Mouse (Mus musculus) heart, postnatal 0 days (tissue): ENCODE measurements at regions not wholly inside any gene's neighbourhood (a gene's known extent, or its start where the extent isn't known, plus 50 kb on each side); places are given as distances from the start of the nearest gene placed in this dataset.

Experiments
- CTCF ChIP-seq: IDR thresholded peaks from 2 replicates; pipeline ENCODE4 v1.5.1; 2016; ENCODE audit warnings: antibody characterized with exemption, control low read depth, low read depth
- EP300 ChIP-seq: IDR thresholded peaks from 2 replicates; pipeline ENCODE4 v1.6.1; 2016; ENCODE audit warnings: antibody characterized with exemption, low read depth

DNA sequence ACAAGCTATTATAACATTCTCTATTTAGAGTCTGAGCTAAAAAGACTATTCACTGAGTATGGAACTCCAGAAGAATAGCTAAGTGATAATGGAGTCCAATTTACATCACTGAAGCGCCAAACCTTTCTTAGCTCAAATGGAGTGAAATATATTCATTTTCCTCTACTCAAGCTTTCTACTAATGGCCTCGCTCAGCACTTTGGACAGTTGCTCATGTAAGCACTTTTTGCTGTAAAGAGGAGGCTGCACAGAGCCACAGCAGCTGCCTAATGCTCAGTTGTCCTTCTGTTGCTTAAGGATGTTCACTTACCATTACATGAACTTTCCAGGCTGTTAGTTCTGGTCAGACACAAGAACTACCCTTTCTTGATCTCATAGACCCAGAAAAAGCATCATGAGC, 268.7 kb upstream of the Tacr3 start:
- TF ChIP-seq CTCF = no peak
- no peak for TF ChIP-seq EP300
